Mouse (Mus musculus) embryo, embryonic 9.5 days (tissue): ENCODE data around the gene Cyfip2.
"Not testable (repeated sequence)": the region's sequence is repeated elsewhere in the genome, so short reads cannot be mapped to it uniquely, and the experiment has no call there.

Experiments used
- DNase-seq: peaks from one replicate; pipeline ENCODE4 v3.0.0-alpha.2; 2017; ENCODE audit errors: extremely low spot score

Gene Cyfip2

DNA sequence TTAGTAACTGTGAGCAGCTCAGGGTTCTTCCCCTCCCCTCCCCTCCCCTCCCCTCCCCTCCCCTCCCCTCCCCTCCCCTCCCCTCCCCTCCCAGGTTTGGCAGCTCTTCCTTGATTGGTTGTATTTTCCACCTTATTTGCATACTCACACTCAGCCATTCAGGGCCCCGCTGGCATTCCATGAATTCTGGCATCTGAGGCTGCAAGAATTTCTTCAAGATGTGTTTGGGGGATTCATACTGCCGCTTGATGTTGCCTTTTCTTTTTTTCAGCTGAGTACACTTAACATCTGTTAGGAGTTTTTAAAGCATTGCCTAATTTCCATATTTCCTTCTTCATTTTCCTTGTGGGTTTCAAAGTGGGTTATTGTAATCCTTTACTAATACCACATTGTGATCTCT lies 124.4 kb downstream of the Cyfip2 start:
- DNase-seq: no peak

DNA sequence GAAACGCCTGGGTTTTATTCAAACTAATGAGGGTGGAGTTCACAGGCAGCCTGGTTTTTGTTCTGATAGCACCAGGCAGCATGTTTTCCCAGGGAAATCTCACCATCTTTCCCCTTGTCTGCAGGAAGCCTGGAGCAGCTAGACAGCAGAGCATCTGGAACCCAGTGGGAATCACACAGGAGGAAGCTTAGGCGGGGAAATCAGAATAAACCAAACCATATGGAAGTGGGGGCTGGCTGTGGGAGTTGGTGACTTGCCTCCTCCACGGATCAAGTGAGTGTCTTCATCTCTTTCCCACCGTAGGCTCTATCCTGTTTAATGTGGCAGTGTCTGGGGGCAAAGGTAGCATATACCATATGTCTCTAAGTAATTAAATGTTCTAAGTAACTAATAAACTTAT lies 127.2 kb downstream of the Cyfip2 start:
- peak; percentile 10 for DNase-seq

- DNase-seq: no peak
These were observed 127.7 kb downstream of the Cyfip2 start for GRCm38 (mm10) chr11:46184946-46185345.

- not testable (repeated sequence) for DNase-seq
These were observed 130.6 kb downstream of the Cyfip2 start for GRCm38 (mm10) chr11:46182031-46182430.

DNA sequence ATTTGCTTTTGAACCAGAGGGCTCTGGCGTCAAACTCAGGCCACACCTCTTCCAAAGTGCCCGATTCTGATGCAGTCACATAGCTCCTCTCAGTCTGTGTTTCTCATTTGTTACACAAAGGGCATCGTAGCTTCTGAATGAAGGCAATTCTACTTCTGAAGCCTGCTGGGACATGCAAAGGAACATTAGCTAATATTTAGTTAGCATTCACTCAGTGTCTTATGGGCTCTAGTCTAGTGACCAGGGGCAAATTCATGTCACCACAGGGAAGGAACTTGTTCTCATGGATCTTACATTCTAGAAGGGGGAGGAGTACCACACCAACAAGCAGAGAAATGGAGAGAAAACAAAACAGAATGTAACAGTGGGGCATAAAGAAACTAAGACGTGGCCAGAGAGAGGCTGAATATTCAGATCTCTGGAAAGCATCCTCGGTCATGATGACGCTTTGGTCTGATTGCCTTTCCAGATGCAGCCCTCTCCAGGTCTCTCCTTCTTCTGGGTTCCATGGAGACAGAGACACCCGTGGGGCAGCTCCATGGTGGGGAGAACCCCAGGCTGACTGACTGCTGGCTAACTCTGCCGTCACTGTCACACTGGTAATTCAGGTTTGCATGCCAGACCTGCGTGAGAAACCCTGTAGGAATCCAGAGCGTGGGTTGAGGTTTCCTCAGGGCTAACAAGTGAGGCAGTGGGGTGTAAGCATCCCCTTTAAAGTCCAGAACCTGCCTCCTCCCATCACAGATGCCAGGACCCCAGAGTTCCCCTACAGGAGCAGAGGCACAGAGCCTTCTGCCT lies 135.2 kb downstream of the Cyfip2 start:
- DNase-seq: no peak

DNA sequence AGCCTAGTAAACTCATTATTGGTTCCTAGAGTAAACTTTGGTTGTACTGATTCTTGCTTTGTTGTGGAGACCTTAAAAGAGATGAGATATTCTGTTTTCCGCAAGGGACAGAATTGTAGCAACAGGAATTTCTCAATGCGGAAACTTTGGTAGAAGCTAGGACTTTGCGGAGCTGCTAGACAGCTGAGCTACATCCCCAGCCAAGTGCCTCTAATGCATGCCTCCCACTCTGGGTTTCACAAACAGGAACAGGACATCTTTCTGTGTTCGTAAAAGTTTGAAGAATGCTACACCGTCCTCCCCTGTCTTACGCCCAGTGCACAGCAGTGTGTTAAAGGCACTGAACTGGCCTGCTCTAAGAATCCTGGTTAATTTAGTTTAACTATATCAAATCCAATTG lies 136.5 kb downstream of the Cyfip2 start:
- DNase-seq: no peak

DNA sequence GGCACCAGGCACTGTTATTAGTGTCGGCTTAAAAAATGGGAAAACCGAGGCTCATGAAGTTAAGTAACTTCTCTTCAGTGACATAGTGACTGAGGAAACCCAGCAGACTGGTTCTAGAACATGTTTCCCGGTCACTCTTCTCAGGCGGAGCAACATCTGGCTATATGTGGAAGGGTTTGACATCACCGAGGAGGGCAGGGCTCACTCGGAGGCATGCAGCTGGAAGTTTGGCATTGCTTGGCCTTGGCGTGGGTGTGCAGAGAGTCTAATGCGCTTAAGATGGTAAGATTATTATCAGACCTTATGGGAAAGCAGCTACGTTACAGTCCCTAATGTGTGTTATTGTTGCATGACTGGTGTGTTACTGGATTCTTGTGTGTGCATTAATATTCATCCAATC lies 140.5 kb downstream of the Cyfip2 start:
- no peak for DNase-seq

DNA sequence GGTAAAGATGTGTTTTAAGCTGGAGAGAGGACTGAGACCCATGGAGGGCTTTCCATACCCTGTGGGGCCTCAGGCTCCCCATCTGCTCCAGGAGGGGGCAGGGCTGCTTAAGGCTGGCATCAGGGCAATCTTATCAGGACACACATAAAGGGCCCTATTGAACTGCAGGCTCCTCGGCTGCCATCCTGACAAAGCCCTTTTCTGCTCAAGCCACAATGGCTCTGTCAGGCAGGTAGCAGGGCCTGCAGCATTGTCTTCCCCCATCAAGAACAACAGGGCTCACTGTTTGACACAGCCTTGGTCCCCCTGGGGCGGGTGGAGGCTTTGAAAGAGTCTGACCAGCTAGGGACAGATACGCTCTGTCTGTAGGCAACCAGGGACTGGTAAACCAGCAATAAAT lies 142.8 kb downstream of the Cyfip2 start:
- no peak for DNase-seq

DNA sequence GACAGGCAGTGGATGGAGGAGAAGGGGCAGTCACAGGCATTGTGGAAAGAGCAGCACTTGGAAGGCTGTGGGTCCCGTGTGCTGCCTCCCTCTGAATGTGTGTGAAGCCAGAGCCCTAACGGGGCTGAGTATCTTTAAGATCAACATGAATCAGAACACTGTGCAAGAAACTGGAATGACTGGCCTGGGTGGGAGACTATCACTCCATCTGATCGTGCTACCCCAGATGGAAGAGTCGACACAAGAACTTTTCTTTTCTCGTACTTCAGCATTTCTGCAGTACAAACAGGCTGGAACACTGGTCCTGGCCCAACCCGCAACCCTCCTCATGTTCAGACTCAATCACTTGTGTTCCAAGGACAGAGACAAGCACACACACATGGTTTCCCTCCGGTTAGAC lies 144.2 kb downstream of the Cyfip2 start:
- DNase-seq: no peak

DNA sequence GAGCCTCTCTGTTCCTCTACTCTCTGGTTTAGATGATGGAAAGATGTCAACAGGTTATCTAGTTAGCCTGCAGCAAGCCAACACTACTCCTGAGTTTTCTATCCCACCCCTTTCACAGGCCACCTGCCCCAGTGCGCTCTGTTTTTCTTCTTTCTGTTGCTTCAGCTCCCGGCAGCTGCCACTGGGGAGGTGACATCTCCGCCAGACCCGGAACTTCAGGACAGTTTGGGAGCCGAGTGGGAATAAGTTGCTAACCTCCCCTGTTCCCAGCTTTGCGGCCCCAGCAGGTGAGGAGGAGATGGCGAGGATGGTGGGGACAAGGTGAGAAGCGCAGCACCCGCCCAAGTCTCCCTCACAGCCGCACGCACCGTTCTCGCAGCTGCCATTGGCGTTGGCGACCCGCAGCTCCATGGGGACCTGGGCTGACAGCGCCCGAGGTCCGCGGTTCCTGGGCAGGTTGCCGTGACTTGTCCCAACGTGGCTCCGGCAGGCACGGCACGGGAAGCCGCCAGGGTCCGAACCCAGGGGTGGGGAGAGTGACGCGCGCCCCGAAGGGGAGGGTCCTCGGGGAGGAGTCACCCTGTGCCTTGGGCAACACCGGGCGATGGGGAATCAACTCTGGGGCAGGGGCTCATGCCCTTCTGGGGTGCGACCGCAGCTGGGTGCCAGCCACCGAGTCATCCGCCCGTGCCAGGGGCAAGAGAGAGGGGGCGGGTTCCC lies 146.6 kb downstream of the Cyfip2 start, which contains the start of gene Nipal4:
Gene Nipal4 (minus strand): TSS at position 643 of the 720 bp plus-strand sequence.
- peak; percentile 32 for DNase-seq

DNA sequence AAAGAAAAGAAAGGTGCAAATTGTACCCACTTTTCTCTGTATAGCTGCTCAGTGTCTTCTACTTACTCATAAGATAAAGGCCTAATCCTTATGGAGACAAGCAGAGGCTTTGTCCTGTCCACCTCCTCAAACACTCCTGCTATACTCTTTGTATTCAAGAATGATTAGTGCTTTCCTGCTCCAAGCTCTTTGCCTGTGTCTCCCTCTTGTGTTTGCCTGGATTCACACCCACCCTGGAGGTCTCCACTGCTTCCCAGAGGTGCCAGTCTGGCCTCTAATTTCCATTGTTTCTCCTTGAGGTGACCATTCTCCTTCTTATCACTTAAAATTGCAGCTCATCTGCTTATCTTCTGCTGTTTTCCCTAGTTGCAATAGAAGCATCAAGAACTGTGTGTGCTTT lies 155.2 kb downstream of the Cyfip2 start:
- DNase-seq: no peak

DNA sequence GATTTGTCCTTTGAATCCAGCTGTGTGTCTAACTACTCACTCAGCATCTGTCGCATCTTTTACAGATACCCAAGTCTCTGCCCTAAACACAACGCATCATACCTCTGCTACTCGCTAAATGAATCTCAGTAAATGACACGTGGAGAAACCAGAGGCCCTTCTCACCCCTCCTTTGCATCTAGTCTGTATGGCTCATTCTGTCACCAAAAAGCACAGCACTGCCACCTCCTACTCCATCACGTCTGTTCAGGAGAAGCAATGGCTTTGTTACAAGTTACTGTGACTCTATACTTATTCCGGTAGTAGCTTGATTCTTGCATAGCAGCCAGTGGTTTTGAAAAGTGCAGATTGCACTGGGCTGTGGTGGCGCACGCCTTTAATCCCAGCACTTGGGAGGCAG lies 155.7 kb downstream of the Cyfip2 start:
- DNase-seq: no peak

- no peak for DNase-seq
These were observed 166.0 kb downstream of the Cyfip2 start for GRCm38 (mm10) chr11:46146619-46147018.

- DNase-seq: no peak
These were observed 167.3 kb downstream of the Cyfip2 start for GRCm38 (mm10) chr11:46145163-46145875.
